Comparison of ENCODE assay signal across 19 mouse cellular contexts in the genomic region with DNA sequence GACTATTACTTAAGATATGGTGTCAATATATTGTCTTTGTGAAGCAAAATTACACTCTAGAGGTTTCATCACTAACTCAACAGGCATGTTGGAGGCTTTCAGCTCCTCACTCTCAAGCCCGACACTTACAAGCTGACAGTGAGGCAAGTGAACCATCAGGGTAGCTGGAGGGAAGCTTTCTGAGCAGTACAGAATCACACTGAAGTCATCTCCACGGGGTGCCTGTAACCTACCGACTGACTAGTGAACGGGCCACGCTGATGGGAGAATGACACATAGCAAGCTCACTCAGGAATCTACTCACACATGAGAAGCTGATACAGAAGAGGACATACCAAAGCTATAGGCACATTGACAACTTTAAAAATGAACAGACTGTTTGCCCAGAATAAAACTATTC. TPM values are rescaled to one million over a fixed set of nuclear protein-coding genes. Genes with fewer than 3 reads are reported as not detected.
"Had no signal": no experiment of that assay in that cellular context is flagged by ENCODE, and none has a peak within 500 bp of the region (broad histone marks: within the 10 kb centered on the region; RNA-seq: fewer than 3 reads in every experiment).

No protein-coding gene starts in this region.

- H3K27ac ChIP-seq: lung, embryonic 15.5 days; macrophage; midbrain, embryonic 12.5 days; neural tube, embryonic 12.5 days; stomach, embryonic 15.5 days; stomach, postnatal 0 days had no signal

- H3K27me3 ChIP-seq: lung, embryonic 15.5 days; megakaryocyte, embryonic 14.5 days; midbrain, embryonic 12.5 days; neural tube, embryonic 12.5 days; stomach, embryonic 15.5 days had no signal

- DNase-seq: liver, postnatal 0 days; lung, adult 2 months; lung, postnatal 14 days; lung, postnatal 36 days; midbrain, embryonic 14.5 days; right cerebral cortex, postnatal 14 days; thymus, adult 2 months; thymus, postnatal 25 days; thymus, postnatal 4 days had no signal

- H3K4me3 ChIP-seq: lung, embryonic 15.5 days; megakaryocyte, embryonic 14.5 days; midbrain, embryonic 12.5 days; neural tube, embryonic 12.5 days; stomach, embryonic 15.5 days had no signal

- H3K9me3 ChIP-seq: lung, embryonic 15.5 days; megakaryocyte, embryonic 14.5 days; midbrain, embryonic 12.5 days; neural tube, embryonic 12.5 days; stomach, embryonic 15.5 days had no signal

- H3K4me2 ChIP-seq: lung, embryonic 15.5 days; midbrain, embryonic 12.5 days; neural tube, embryonic 12.5 days; stomach, embryonic 15.5 days had no signal

- H3K4me1 ChIP-seq: lung, embryonic 15.5 days; megakaryocyte, embryonic 14.5 days; midbrain, embryonic 12.5 days; neural tube, embryonic 12.5 days; stomach, embryonic 15.5 days had no signal

- ATAC-seq: liver, postnatal 0 days; lung, postnatal 0 days had no signal

- H3K9ac ChIP-seq: liver, postnatal 0 days; lung, embryonic 15.5 days; midbrain, embryonic 12.5 days; neural tube, embryonic 12.5 days; stomach, embryonic 15.5 days had no signal

RNA-seq across cellular contexts. Expression of a gene that starts 42.4 kb away (rescaled TPM):
- total RNA-seq: monocyte, adult 5-6 weeks; neutrophil, adult 5-6 weeks had no signal
